Mouse (Mus musculus): ENCODE measurements around the gene Srgap1.
"Not testable (repeated sequence)": the region's sequence is repeated elsewhere in the genome, so short reads cannot be mapped to it uniquely, and the experiment has no call there.

The Srgap1 gene

GRCm38 (mm10) chr10:121767295-121767694, 279.8 kb downstream of the Srgap1 start:
- intact Hi-C loops (cut with DNase I) = not testable (repeated sequence)

- intact Hi-C loops (cut with DNase I) = no loop called here
These were observed 281.7 kb downstream of the Srgap1 start for GRCm38 (mm10) chr10:121765174-121766057.

GRCm38 (mm10) chr10:121764469-121765173, 282.5 kb downstream of the Srgap1 start:
- intact Hi-C loops (cut with DNase I) = loop anchor here (5.0 kb wide), 1 partner anchor 62 kb away; no protein-coding TSS in a partner anchor

GRCm38 (mm10) chr10:121763191-121763590, 283.9 kb downstream of the Srgap1 start:
- intact Hi-C loops (cut with DNase I) = loop anchor here (5.0 kb wide), 1 partner anchor 61 kb away; no protein-coding TSS in a partner anchor

GRCm38 (mm10) chr10:121762141-121762540, 285.0 kb downstream of the Srgap1 start:
- intact Hi-C loops (cut with DNase I) = loop anchor here (5.0 kb wide), 1 partner anchor 60 kb away; no protein-coding TSS in a partner anchor

- intact Hi-C loops (cut with DNase I) = no loop called here
These were observed 288.0 kb downstream of the Srgap1 start for GRCm38 (mm10) chr10:121759095-121759494.

- intact Hi-C loops (cut with DNase I) = no loop called here
These were observed 290.4 kb downstream of the Srgap1 start for GRCm38 (mm10) chr10:121756677-121757076.

- intact Hi-C loops (cut with DNase I) = no loop called here
These were observed 291.3 kb downstream of the Srgap1 start for GRCm38 (mm10) chr10:121755822-121756221.

GRCm38 (mm10) chr10:121754237-121754636, 292.9 kb downstream of the Srgap1 start:
- intact Hi-C loops (cut with DNase I) = no loop called here

- intact Hi-C loops (cut with DNase I) = no loop called here
These were observed 296.9 kb downstream of the Srgap1 start for GRCm38 (mm10) chr10:121750175-121750574.

- intact Hi-C loops (cut with DNase I) = no loop called here
These were observed 304.8 kb downstream of the Srgap1 start for GRCm38 (mm10) chr10:121742336-121742735.

- intact Hi-C loops (cut with DNase I) = no loop called here
These were observed 307.3 kb downstream of the Srgap1 start, which contains the start of gene BC048403 for GRCm38 (mm10) chr10:121739548-121740505. BC048403 (plus strand) TSS chr10:121739937.

GRCm38 (mm10) chr10:121737256-121737655, 309.9 kb downstream of the Srgap1 start:
- intact Hi-C loops (cut with DNase I) = no loop called here

GRCm38 (mm10) chr10:121732542-121732941, 314.6 kb downstream of the Srgap1 start:
- intact Hi-C loops (cut with DNase I) = no loop called here

- intact Hi-C loops (cut with DNase I) = no loop called here
These were observed 315.9 kb downstream of the Srgap1 start for GRCm38 (mm10) chr10:121731048-121731725.
